Mouse (Mus musculus): ENCODE results near the gene Tyro3. TPM values are rescaled to one million over a fixed set of nuclear protein-coding genes. Genes with fewer than 3 reads are reported as not detected.

Gene Tyro3
- polyA plus RNA-seq, 1 experiment from 2014 or later, result 5.1 TPM

DNA sequence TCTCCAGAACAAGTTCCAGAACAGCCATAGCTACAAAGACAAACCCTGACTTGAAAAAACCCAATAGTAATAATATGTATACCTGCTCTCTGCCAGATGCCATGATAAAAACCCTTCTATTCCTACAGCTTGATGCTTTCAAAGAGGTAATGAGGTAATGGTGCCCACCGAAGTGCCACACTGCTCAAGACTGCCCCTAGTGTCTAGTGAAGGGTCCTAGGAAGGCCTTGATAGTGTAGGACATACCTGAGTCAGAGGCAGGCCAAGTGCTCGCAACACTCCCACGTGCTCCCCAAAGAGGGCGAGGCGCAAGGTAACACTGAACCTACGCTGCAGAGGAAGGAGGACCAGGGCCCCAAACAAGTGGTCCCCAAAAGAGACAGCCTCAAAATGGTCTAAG, 30.3 kb upstream of the Tyro3 start:
- Histone ChIP-seq H3K9ac (ENCODE audit: low read length) (no peak overlapping the region), H3K27me3 (ENCODE audit: control insufficient read depth, insufficient read depth, low read length) (no peaks in the 10 kb centered on the region), H3K36me3 (ENCODE audit: control insufficient read depth, insufficient read depth) (peaks cover 28% of the 10 kb centered on the region), H3K4me2 (ENCODE audit: low read depth, low read length) (no peak overlapping the region), H3K9me3 (replicated peaks; ENCODE audit: control insufficient read depth, low read length) (no peaks in the 10 kb centered on the region), H3K27ac (ENCODE audit: low read length) (no peak overlapping the region), H3K4me3 (ENCODE audit: low read length) (no peak overlapping the region), H3K4me1 (ENCODE audit: control insufficient read depth, insufficient read depth, low read length) (no peaks in the 10 kb centered on the region)
- ATAC-seq (replicated peaks; ENCODE audit: extremely low read depth, insufficient read depth, low FRiP score), result no peak
- 93% methylated on average over 6 of the region's 6 CpGs for WGBS

DNA sequence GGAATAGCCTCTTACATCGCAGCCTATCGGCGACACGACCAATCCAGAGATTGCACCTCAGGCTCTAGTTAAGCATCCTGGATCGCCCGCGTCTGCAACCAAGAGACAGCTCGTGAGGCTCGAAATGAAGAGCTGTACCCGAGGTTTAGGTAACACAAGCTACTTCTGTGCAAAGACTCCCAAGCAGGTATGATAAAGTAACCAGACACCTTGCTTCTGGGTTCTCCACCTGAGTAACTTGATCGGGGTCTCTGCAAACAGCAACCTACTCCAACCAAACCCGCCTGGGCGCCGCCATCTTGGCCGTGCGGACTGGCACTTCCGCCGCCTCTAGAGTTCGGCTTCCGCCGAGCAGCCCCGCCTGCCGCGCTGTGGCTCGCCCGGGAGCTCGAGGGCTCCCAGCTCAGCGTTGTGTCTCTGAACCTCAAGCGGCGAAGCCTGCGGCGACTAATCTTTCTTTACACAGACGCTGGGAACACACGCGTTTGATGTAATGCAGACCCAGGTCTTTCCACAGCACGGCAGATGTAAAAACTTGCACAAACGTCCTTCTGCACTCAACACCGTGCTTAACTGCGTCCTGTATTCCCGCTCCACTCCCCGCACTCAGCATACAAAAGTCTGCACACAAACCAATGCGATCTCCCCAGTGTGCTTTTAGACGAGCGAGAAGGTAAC, 10.2 kb upstream of the Tyro3 start, which contains the start of gene Rpap1:
Gene Rpap1, minus strand, starts transcription at position 332 of the 678 bp plus-strand sequence.
- H3K36me3 ChIP-seq (ENCODE audit: control insufficient read depth, insufficient read depth), result peaks cover 4% of the 10 kb centered on the region
- H3K9ac ChIP-seq (ENCODE audit: low read length), result peak within 1 kb of the TSS; percentile 80
- ATAC-seq (replicated peaks; ENCODE audit: extremely low read depth, insufficient read depth, low FRiP score), result peak; percentile 95
- H3K27me3 ChIP-seq (ENCODE audit: control insufficient read depth, insufficient read depth, low read length), result no peaks in the 10 kb centered on the region
- WGBS, result under 1% methylated on average over 44 of the region's 44 CpGs
- H3K27ac ChIP-seq (ENCODE audit: low read length), result peak within 1 kb of the TSS; percentile 85
- peak within 1 kb of the TSS; percentile 71 for H3K4me2 ChIP-seq (ENCODE audit: low read depth, low read length)
- peak within 1 kb of the TSS; percentile 84 for H3K4me3 ChIP-seq (ENCODE audit: low read length)
- H3K4me1 ChIP-seq (ENCODE audit: control insufficient read depth, insufficient read depth, low read length), result peaks cover 10% of the 10 kb centered on the region
- no peaks in the 10 kb centered on the region; the same call in 1 of the 2 replicates for H3K9me3 ChIP-seq (replicated peaks; ENCODE audit: control insufficient read depth, low read length)

DNA sequence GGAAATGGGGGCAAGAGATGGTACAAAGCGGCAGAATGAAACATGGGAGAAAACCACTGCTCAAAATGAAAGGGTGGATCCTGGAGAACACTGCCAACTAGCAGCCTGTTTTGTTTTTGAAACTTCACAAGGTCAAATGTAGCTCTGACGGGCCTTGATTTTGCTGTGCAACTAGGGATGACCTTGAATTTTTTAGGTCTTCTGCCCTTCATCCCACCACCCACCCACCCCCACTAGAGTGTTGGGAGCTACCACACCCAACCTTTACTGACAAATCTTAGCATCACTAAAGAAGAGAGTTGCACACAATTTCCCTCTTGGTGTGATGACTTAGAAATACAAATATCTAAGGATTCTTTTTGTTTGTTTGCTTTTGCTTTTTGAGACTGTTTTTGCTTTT, 7.5 kb upstream of the Tyro3 start:
- Histone ChIP-seq H3K4me2 (ENCODE audit: low read depth, low read length) (no peak overlapping the region), H3K27ac (ENCODE audit: low read length) (no peak overlapping the region), H3K36me3 (ENCODE audit: control insufficient read depth, insufficient read depth) (no peaks in the 10 kb centered on the region), H3K27me3 (ENCODE audit: control insufficient read depth, insufficient read depth, low read length) (no peaks in the 10 kb centered on the region), H3K9ac (ENCODE audit: low read length) (no peak overlapping the region), H3K4me1 (ENCODE audit: control insufficient read depth, insufficient read depth, low read length) (peaks cover 10% of the 10 kb centered on the region), H3K4me3 (ENCODE audit: low read length) (no peak overlapping the region), H3K9me3 (replicated peaks; ENCODE audit: control insufficient read depth, low read length) (no peaks in the 10 kb centered on the region; the same call in 1 of the 2 replicates)
- no peak for ATAC-seq (replicated peaks; ENCODE audit: extremely low read depth, insufficient read depth, low FRiP score)
- WGBS, result 72% methylated on average over 2 of the region's 2 CpGs

DNA sequence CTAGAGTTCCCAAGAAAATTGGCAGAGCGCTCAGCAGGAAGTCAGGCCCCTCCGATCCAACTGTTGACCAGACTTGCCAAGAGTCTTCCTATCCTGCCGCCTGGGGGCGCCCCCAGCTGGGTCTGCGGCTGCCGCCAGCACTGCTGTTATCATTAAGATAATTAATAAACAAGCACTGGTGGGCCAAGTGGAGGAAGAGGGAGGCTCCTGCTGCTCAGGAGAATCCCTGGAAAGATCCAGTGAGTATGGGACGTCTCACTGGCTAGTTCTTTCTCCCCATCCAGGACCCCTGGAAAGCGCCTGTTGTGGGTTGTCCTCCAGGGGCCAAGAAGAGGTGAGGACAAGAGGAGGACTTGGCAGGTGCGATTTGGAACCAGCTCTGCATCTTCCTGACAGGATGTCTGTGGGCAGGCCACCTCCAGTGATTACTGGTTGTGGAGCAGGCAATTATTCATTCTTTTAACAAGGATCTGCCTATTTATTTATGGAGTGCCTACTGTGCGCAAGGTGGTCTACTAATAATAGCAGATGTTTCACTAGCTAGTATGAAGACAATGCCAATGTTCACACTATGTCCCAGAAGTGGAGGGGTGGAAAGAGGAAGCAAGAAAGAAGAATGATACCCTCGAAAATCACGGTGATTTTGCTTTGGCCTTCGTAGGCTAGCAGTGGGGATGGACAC, 854 bp downstream of the Tyro3 start:
- Histone ChIP-seq H3K4me3 (ENCODE audit: low read length) (no peak overlapping the region), H3K27ac (ENCODE audit: low read length) (no peak overlapping the region), H3K4me2 (ENCODE audit: low read depth, low read length) (peak overlapping the region; percentile 99), H3K36me3 (ENCODE audit: control insufficient read depth, insufficient read depth) (no peaks in the 10 kb centered on the region), H3K4me1 (ENCODE audit: control insufficient read depth, insufficient read depth, low read length) (peaks cover 24% of the 10 kb centered on the region), H3K9me3 (replicated peaks; ENCODE audit: control insufficient read depth, low read length) (no peaks in the 10 kb centered on the region), H3K9ac (ENCODE audit: low read length) (no peak overlapping the region), H3K27me3 (ENCODE audit: control insufficient read depth, insufficient read depth, low read length) (0 out of 2 replicates have a peak, but pooled peaks cover 4% of the 10 kb centered on the region)
- WGBS, result 10% methylated on average over 13 of the region's 13 CpGs
- 0 out of 2 replicates have a peak, but pooled peaks have one; percentile 33 for ATAC-seq (replicated peaks; ENCODE audit: extremely low read depth, insufficient read depth, low FRiP score)

DNA sequence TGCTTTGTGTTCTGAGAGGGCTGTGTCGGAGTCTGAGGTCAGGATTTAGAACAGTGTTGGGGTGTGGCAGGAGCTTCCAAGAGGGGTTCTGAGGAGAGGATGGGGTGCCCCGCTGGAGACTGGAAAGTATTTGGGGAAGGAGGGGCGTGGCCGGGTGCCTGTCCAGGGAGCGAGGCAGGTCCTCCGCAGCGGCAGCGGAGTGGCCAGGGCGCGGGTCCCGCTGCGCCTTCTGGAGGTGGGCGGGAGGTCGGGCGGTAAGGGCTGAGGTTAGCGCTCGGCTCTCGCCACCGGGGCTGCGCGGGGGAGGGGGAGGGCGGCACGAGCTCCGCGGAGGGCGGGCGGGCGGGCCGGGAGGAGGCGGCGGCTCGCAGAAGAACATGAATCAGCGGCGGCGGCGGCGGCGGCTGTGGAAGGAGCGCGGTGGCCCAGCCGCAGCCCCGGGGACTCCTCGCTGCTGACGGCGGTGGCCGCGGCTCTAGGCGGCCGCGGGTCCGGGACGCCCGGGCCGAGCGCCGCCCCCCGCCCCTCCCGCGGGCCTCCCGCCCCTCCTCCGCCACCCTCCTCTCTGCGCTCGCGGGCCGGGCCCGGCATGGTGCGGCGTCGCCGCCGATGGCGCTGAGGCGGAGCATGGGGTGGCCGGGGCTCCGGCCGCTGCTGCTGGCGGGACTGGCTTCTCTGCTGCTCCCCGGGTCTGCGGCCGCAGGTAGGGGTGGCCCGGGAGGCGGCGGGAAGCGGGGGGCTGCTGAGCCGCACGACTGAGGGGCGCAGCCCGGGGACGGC, 1.8 kb downstream of the Tyro3 start:
- H3K4me1 ChIP-seq (ENCODE audit: control insufficient read depth, insufficient read depth, low read length), result peaks cover 24% of the 10 kb centered on the region
- peak overlapping the region; percentile 83 for H3K9ac ChIP-seq (ENCODE audit: low read length)
- H3K36me3 ChIP-seq (ENCODE audit: control insufficient read depth, insufficient read depth), result no peaks in the 10 kb centered on the region
- H3K27me3 ChIP-seq (ENCODE audit: control insufficient read depth, insufficient read depth, low read length), result 0 out of 2 replicates have a peak, but pooled peaks cover 4% of the 10 kb centered on the region
- H3K4me2 ChIP-seq (ENCODE audit: low read depth, low read length), result peak overlapping the region; percentile 99
- WGBS, result under 1% methylated on average over 80 of the region's 89 CpGs
- ATAC-seq (replicated peaks; ENCODE audit: extremely low read depth, insufficient read depth, low FRiP score), result peak; percentile 59
- H3K4me3 ChIP-seq (ENCODE audit: low read length), result peak overlapping the region; percentile 76
- H3K9me3 ChIP-seq (replicated peaks; ENCODE audit: control insufficient read depth, low read length), result no peaks in the 10 kb centered on the region
- no peak overlapping the region for H3K27ac ChIP-seq (ENCODE audit: low read length)

DNA sequence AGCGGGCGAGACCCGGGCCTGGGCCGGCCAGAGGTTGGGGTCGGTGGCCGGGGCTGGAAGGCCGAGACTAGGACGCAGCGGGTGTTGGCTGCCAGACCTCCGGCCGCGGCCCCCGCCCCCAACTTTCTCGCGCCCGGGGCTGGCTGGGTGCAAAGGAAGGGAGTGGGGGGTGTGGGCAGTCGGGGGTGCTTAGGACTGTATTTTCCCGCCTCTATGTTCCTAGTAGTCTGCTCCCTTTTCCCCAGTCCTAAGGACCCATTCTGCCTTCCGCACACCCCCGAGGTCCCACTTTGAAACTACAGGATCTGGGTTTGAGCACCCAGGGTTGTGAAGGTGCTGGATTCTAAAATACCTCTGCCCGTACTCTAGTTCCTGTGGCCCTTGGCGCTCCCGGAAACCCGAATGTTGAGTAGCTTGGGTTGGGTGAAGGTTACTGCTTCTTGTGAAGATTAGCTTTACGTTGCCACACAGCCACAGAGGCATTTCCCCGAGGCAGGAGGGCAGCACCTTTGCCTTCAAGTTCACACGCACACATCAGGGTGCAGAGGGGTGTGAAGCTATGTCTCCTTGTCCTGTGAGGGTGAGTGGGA, 2.5 kb downstream of the Tyro3 start:
- Histone ChIP-seq H3K4me3 (ENCODE audit: low read length) (peak overlapping the region; percentile 76), H3K4me2 (ENCODE audit: low read depth, low read length) (peak overlapping the region; percentile 99), H3K9me3 (replicated peaks; ENCODE audit: control insufficient read depth, low read length) (no peaks in the 10 kb centered on the region), H3K4me1 (ENCODE audit: control insufficient read depth, insufficient read depth, low read length) (peaks cover 27% of the 10 kb centered on the region), H3K27me3 (ENCODE audit: control insufficient read depth, insufficient read depth, low read length) (0 out of 2 replicates have a peak, but pooled peaks cover 4% of the 10 kb centered on the region), H3K36me3 (ENCODE audit: control insufficient read depth, insufficient read depth) (no peaks in the 10 kb centered on the region), H3K9ac (ENCODE audit: low read length) (peak overlapping the region; percentile 83), H3K27ac (ENCODE audit: low read length) (no peak overlapping the region)
- WGBS, result 1% methylated on average over 26 of the region's 27 CpGs
- peak; percentile 33; the same call in 1 of the 2 replicates for ATAC-seq (replicated peaks; ENCODE audit: extremely low read depth, insufficient read depth, low FRiP score)

DNA sequence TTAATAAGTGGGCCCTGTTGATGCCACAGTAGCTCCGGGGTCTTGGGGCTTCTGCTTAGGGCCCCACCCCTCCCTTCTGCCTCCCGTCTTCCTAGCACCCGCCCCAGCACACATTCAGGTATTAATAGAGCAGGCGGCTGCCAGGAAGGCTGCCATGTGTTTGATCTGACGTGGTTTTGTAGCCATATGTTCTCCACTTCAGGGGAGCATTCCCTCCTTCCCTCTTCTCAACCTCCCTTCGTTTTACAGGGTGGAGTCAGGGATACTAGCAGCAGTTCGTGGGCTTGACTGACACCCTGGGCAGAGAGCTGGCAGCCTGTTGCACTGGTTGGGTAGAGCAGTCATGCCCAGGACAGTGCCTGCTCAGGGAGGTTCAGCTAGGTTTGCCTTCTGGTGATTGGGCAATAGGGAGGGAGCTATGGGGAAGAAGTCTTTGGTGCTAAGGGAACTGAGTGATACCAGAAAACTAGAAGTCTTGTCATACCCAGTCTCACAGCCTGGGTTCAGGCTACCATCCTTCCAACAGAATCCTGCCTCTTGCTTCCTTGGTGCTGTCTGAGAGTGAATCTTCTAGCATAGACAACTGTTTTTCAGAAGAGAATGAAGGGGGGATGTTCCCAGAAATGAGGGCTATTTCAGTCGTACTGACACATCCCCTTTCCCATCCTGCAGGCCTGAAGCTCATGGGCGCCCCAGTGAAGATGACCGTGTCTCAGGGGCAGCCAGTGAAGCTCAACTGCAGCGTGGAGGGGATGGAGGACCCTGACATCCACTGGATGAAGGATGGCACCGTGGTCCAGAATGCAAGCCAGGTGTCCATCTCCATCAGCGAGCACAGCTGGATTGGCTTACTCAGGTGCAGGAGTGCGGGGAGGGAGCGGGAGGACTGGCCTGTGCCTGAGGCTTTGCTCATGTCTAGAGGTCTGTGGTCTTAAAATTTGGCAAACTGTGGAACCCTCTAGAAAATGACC, 3.6 kb downstream of the Tyro3 start:
- H3K9ac ChIP-seq (ENCODE audit: low read length), result no peak overlapping the region
- no peaks in the 10 kb centered on the region for H3K9me3 ChIP-seq (replicated peaks; ENCODE audit: control insufficient read depth, low read length)
- H3K4me1 ChIP-seq (ENCODE audit: control insufficient read depth, insufficient read depth, low read length), result peaks cover 27% of the 10 kb centered on the region
- H3K27me3 ChIP-seq (ENCODE audit: control insufficient read depth, insufficient read depth, low read length), result 0 out of 2 replicates have a peak, but pooled peaks cover 4% of the 10 kb centered on the region
- no peak overlapping the region for H3K27ac ChIP-seq (ENCODE audit: low read length)
- peak overlapping the region; percentile 99 for H3K4me2 ChIP-seq (ENCODE audit: low read depth, low read length)
- WGBS, result 63% methylated on average over 15 of the region's 15 CpGs
- peak overlapping the region; percentile 76 for H3K4me3 ChIP-seq (ENCODE audit: low read length)
- H3K36me3 ChIP-seq (ENCODE audit: control insufficient read depth, insufficient read depth), result no peaks in the 10 kb centered on the region
- no peak for ATAC-seq (replicated peaks; ENCODE audit: extremely low read depth, insufficient read depth, low FRiP score)

Measured in heart, embryonic 16.5 days (tissue).